Mouse (Mus musculus): ENCODE data around the gene Gmds. TPM values are rescaled to one million over a fixed set of nuclear protein-coding genes. Genes with fewer than 3 reads are reported as not detected.

Gene Gmds
- polyA plus RNA-seq, 1 experiment from 2014 or later = 27.3 TPM

- Histone ChIP-seq H3K4me2 (replicated peaks) (no peak overlapping the region), H3K4me1 (replicated peaks) (no peaks in the 10 kb centered on the region), H3K36me3 (no peaks in the 10 kb centered on the region), H3K27ac (no peak overlapping the region), H3K27me3 (no peaks in the 10 kb centered on the region), H3K4me3 (replicated peaks) (no peak overlapping the region), H3K9ac (replicated peaks) (no peak overlapping the region), H3K9me3 (no peaks in the 10 kb centered on the region)
- no peak for ATAC-seq
- 93% methylated on average over 4 of the region's 4 CpGs for WGBS
Measured at GRCm38 (mm10) chr13:31828446-31828845, 510.1 kb downstream of the Gmds start.

GRCm38 (mm10) chr13:31827820-31828332 is 510.7 kb downstream of the Gmds start:
- Histone ChIP-seq H3K9ac (replicated peaks) (no peak overlapping the region), H3K36me3 (no peaks in the 10 kb centered on the region), H3K9me3 (no peaks in the 10 kb centered on the region), H3K27me3 (peaks cover under 1% of the 10 kb centered on the region), H3K27ac (no peak overlapping the region), H3K4me2 (replicated peaks) (no peak overlapping the region), H3K4me3 (replicated peaks) (no peak overlapping the region), H3K4me1 (replicated peaks) (no peaks in the 10 kb centered on the region)
- WGBS = 67% methylated on average over 3 of the region's 3 CpGs
- no peak for ATAC-seq

- peaks cover 7% of the 10 kb centered on the region for H3K27me3 ChIP-seq
- 84% methylated on average over 5 of the region's 5 CpGs for WGBS
- no peak overlapping the region for H3K4me2 ChIP-seq (replicated peaks)
- no peak overlapping the region for H3K4me3 ChIP-seq (replicated peaks)
- no peaks in the 10 kb centered on the region for H3K36me3 ChIP-seq
- no peak for ATAC-seq
- no peak overlapping the region for H3K9ac ChIP-seq (replicated peaks)
- no peaks in the 10 kb centered on the region for H3K9me3 ChIP-seq
- H3K27ac ChIP-seq = no peak overlapping the region
- no peaks in the 10 kb centered on the region for H3K4me1 ChIP-seq (replicated peaks)
Measured at GRCm38 (mm10) chr13:31827160-31827559, 511.4 kb downstream of the Gmds start.

- H3K4me3 ChIP-seq (replicated peaks) = no peak overlapping the region
- no peaks in the 10 kb centered on the region for H3K9me3 ChIP-seq
- H3K27ac ChIP-seq = no peak overlapping the region
- peaks cover 24% of the 10 kb centered on the region for H3K27me3 ChIP-seq
- H3K36me3 ChIP-seq = no peaks in the 10 kb centered on the region
- 87% methylated on average over 1 of the region's 1 CpGs for WGBS
- H3K4me2 ChIP-seq (replicated peaks) = no peak overlapping the region
- no peak for ATAC-seq
- peaks cover 8% of the 10 kb centered on the region; the same call in 1 of the 2 replicates for H3K4me1 ChIP-seq (replicated peaks)
- no peak overlapping the region for H3K9ac ChIP-seq (replicated peaks)
Measured at GRCm38 (mm10) chr13:31825180-31825579, 513.4 kb downstream of the Gmds start.

GRCm38 (mm10) chr13:31823316-31823715 is 515.2 kb downstream of the Gmds start:
- Histone ChIP-seq H3K4me2 (replicated peaks) (no peak overlapping the region), H3K4me1 (replicated peaks) (peaks cover 8% of the 10 kb centered on the region; the same call in 1 of the 2 replicates), H3K4me3 (replicated peaks) (no peak overlapping the region), H3K36me3 (no peaks in the 10 kb centered on the region), H3K9me3 (no peaks in the 10 kb centered on the region), H3K27me3 (peaks cover 42% of the 10 kb centered on the region), H3K9ac (replicated peaks) (no peak overlapping the region), H3K27ac (no peak overlapping the region)
- no peak for ATAC-seq
- WGBS = 18% methylated on average over 5 of the region's 5 CpGs

GRCm38 (mm10) chr13:31821050-31821449 is 517.5 kb downstream of the Gmds start:
- peaks cover 64% of the 10 kb centered on the region for H3K27me3 ChIP-seq
- no peaks in the 10 kb centered on the region for H3K36me3 ChIP-seq
- 0 out of 2 replicates have a peak overlapping the region, but pooled peaks have one; percentile 54 for H3K9ac ChIP-seq (replicated peaks)
- WGBS = 21% methylated on average over 6 of the region's 6 CpGs
- ATAC-seq = no peak
- H3K27ac ChIP-seq = no peak overlapping the region
- peak overlapping the region; percentile 52 for H3K4me2 ChIP-seq (replicated peaks)
- H3K4me3 ChIP-seq (replicated peaks) = peak overlapping the region; percentile 35; the same call in 1 of the 2 replicates
- peaks cover 8% of the 10 kb centered on the region; the same call in 1 of the 2 replicates for H3K4me1 ChIP-seq (replicated peaks)
- H3K9me3 ChIP-seq = no peaks in the 10 kb centered on the region

- peak overlapping the region; percentile 52 for H3K4me2 ChIP-seq (replicated peaks)
- H3K27me3 ChIP-seq = peaks cover 69% of the 10 kb centered on the region
- no peaks in the 10 kb centered on the region for H3K9me3 ChIP-seq
- peak; percentile 83; the same call in 1 of the 2 replicates for ATAC-seq
- H3K4me3 ChIP-seq (replicated peaks) = peak overlapping the region; percentile 35
- H3K27ac ChIP-seq = no peak overlapping the region
- H3K4me1 ChIP-seq (replicated peaks) = peaks cover 8% of the 10 kb centered on the region; the same call in 1 of the 2 replicates
- WGBS = 2% methylated on average over 16 of the region's 16 CpGs
- no peaks in the 10 kb centered on the region for H3K36me3 ChIP-seq
- peak overlapping the region; percentile 54; the same call in 1 of the 2 replicates for H3K9ac ChIP-seq (replicated peaks)
Measured at GRCm38 (mm10) chr13:31820587-31821017, 517.9 kb downstream of the Gmds start.

GRCm38 (mm10) chr13:31819664-31820405 is 518.7 kb downstream of the Gmds start:
- H3K4me2 ChIP-seq (replicated peaks) = no peak overlapping the region
- no peaks in the 10 kb centered on the region for H3K36me3 ChIP-seq
- H3K27me3 ChIP-seq = peaks cover 76% of the 10 kb centered on the region
- no peak for ATAC-seq
- H3K4me1 ChIP-seq (replicated peaks) = peaks cover 8% of the 10 kb centered on the region; the same call in 1 of the 2 replicates
- no peak overlapping the region for H3K9ac ChIP-seq (replicated peaks)
- WGBS = 30% methylated on average over 14 of the region's 14 CpGs
- no peaks in the 10 kb centered on the region for H3K9me3 ChIP-seq
- H3K4me3 ChIP-seq (replicated peaks) = no peak overlapping the region
- no peak overlapping the region for H3K27ac ChIP-seq

GRCm38 (mm10) chr13:31818337-31818736 is 520.2 kb downstream of the Gmds start:
- Histone ChIP-seq H3K9ac (replicated peaks) (no peak overlapping the region), H3K27ac (no peak overlapping the region), H3K4me1 (replicated peaks) (peaks cover 8% of the 10 kb centered on the region; the same call in 1 of the 2 replicates), H3K36me3 (no peaks in the 10 kb centered on the region), H3K27me3 (peaks cover 91% of the 10 kb centered on the region), H3K9me3 (no peaks in the 10 kb centered on the region), H3K4me2 (replicated peaks) (no peak overlapping the region), H3K4me3 (replicated peaks) (no peak overlapping the region)
- ATAC-seq = no peak
- WGBS = 70% methylated on average over 7 of the region's 7 CpGs

GRCm38 (mm10) chr13:31815383-31816003 is 523.0 kb downstream of the Gmds start:
- 33% methylated on average over 15 of the region's 15 CpGs for WGBS

GRCm38 (mm10) chr13:31812701-31813100 is 525.8 kb downstream of the Gmds start:
- no peaks in the 10 kb centered on the region for H3K9me3 ChIP-seq
- H3K27me3 ChIP-seq = peaks cover 91% of the 10 kb centered on the region
- H3K4me1 ChIP-seq (replicated peaks) = peaks cover 20% of the 10 kb centered on the region
- no peak overlapping the region for H3K27ac ChIP-seq
- no peak for ATAC-seq
- no peaks in the 10 kb centered on the region for H3K36me3 ChIP-seq
- H3K4me2 ChIP-seq (replicated peaks) = no peak overlapping the region
- no peak overlapping the region for H3K9ac ChIP-seq (replicated peaks)
- WGBS = 49% methylated on average over 2 of the region's 2 CpGs
- H3K4me3 ChIP-seq (replicated peaks) = no peak overlapping the region

More at GRCm38 (mm10) chr13:31815383-31816003, 523.0 kb downstream of the Gmds start:
- H3K9me3 ChIP-seq = no peaks in the 10 kb centered on the region
- H3K9ac ChIP-seq (replicated peaks) = no peak overlapping the region
- H3K36me3 ChIP-seq = no peaks in the 10 kb centered on the region
- H3K27ac ChIP-seq = no peak overlapping the region
- no peak overlapping the region; the same call in 1 of the 2 replicates for H3K4me2 ChIP-seq (replicated peaks)
- peaks cover 10% of the 10 kb centered on the region; the same call in 1 of the 2 replicates for H3K4me1 ChIP-seq (replicated peaks)
- H3K4me3 ChIP-seq (replicated peaks) = no peak overlapping the region
- H3K27me3 ChIP-seq = peaks cover 96% of the 10 kb centered on the region
- no peak for ATAC-seq

- Histone ChIP-seq H3K27ac (no peak overlapping the region), H3K4me2 (replicated peaks) (peak overlapping the region; percentile 43), H3K4me3 (replicated peaks) (peak overlapping the region; percentile 32), H3K36me3 (no peaks in the 10 kb centered on the region), H3K9ac (replicated peaks) (peak overlapping the region; percentile 39; the same call in 1 of the 2 replicates), H3K27me3 (peaks cover 91% of the 10 kb centered on the region), H3K4me1 (replicated peaks) (peaks cover 31% of the 10 kb centered on the region), H3K9me3 (no peaks in the 10 kb centered on the region)
- 4% methylated on average over 41 of the region's 44 CpGs for WGBS
- ATAC-seq = no peak
Measured at GRCm38 (mm10) chr13:31811542-31812021, 527.0 kb downstream of the Gmds start.
